Mouse (Mus musculus): ENCODE measurements around the gene Ces2b.
"Not testable (repeated sequence)": the region's sequence is repeated elsewhere in the genome, so short reads cannot be mapped to it uniquely, and the experiment has no call there.

Ces2b gene

GRCm38 (mm10) chr8:104831440-104831839 lies at the start of gene Ces2b:
TSS of gene Ces2b (plus strand) at chr8:104831572.
- no peak for DNase-seq (ENCODE audit: low read depth in 2 of 2, low spot score in 2 of 2)

- no peak for DNase-seq (ENCODE audit: low read depth in 2 of 2, low spot score in 2 of 2)
These were observed 44.3 kb upstream of the Ces2b start for GRCm38 (mm10) chr8:104787049-104787448.

GRCm38 (mm10) chr8:104788929-104789328 lies 42.4 kb upstream of the Ces2b start:
- DNase-seq (ENCODE audit: low read depth in 2 of 2, low spot score in 2 of 2) = no peak

GRCm38 (mm10) chr8:104789886-104790680 lies 41.3 kb upstream of the Ces2b start:
- peak; percentile 11 to 24 for DNase-seq (ENCODE audit: low read depth in 2 of 2, low spot score in 2 of 2)

GRCm38 (mm10) chr8:104799385-104799784 lies 32.0 kb upstream of the Ces2b start:
- DNase-seq (ENCODE audit: low read depth in 2 of 2, low spot score in 2 of 2) = no peak

GRCm38 (mm10) chr8:104806127-104806526 lies 25.2 kb upstream of the Ces2b start:
- DNase-seq (ENCODE audit: low read depth in 2 of 2, low spot score in 2 of 2) = no peak

GRCm38 (mm10) chr8:104808542-104809413 lies 22.6 kb upstream of the Ces2b start:
- no peak for DNase-seq (ENCODE audit: low read depth in 2 of 2, low spot score in 2 of 2)

GRCm38 (mm10) chr8:104809436-104809835 lies 21.9 kb upstream of the Ces2b start:
- no peak for DNase-seq (ENCODE audit: low read depth in 2 of 2, low spot score in 2 of 2)

GRCm38 (mm10) chr8:104826912-104827311 lies 4.5 kb upstream of the Ces2b start:
- no peak for DNase-seq (ENCODE audit: low read depth in 2 of 2, low spot score in 2 of 2)

GRCm38 (mm10) chr8:104828221-104828620 lies 3.2 kb upstream of the Ces2b start:
- no peak for DNase-seq (ENCODE audit: low read depth in 2 of 2, low spot score in 2 of 2)

GRCm38 (mm10) chr8:104841360-104842078 lies 10.1 kb downstream of the Ces2b start:
- DNase-seq (ENCODE audit: low read depth in 2 of 2, low spot score in 2 of 2) = no peak

- DNase-seq (ENCODE audit: low read depth in 2 of 2, low spot score in 2 of 2) = no peak
These were observed 15.5 kb downstream of the Ces2b start, which contains the start of gene Ces2c for GRCm38 (mm10) chr8:104846831-104847230. TSS of gene Ces2c (plus strand) at chr8:104847068.

GRCm38 (mm10) chr8:104847741-104848462 lies 16.5 kb downstream of the Ces2b start:
- no peak for DNase-seq (ENCODE audit: low read depth in 2 of 2, low spot score in 2 of 2)

- not testable (repeated sequence) for DNase-seq (ENCODE audit: low read depth in 2 of 2, low spot score in 2 of 2)
These were observed 35.6 kb downstream of the Ces2b start for GRCm38 (mm10) chr8:104866844-104867531.

GRCm38 (mm10) chr8:104868876-104869275 lies 37.5 kb downstream of the Ces2b start:
- not testable (repeated sequence) for DNase-seq (ENCODE audit: low read depth in 2 of 2, low spot score in 2 of 2)

GRCm38 (mm10) chr8:104886223-104886926 lies 55.0 kb downstream of the Ces2b start:
- DNase-seq (ENCODE audit: low read depth in 2 of 2, low spot score in 2 of 2) = not testable (repeated sequence)

Data from CD8-positive naive resting alpha-beta T cell, adult 2 months (primary cell).